Mouse (Mus musculus) limb, embryonic 10.5 days (tissue): ENCODE measurements around the gene Nkain4. TPM values are rescaled to one million over a fixed set of nuclear protein-coding genes. Genes with fewer than 3 reads are reported as not detected.

Experiments used
- DNase-seq: peaks from one replicate; pipeline ENCODE4 v3.0.0-alpha.2; 2017; ENCODE audit warnings: low spot score
- H3K27ac ChIP-seq: fragments of 300-500 bp; sonication (generic); 2 replicates; pipeline ENCODE4 v1.5.1; 2016; ENCODE audit warnings: mild to moderate bottlenecking
- H3K27me3 ChIP-seq: fragments of 300-500 bp; sonication (generic); 2 replicates; pipeline ENCODE4 v1.6.1; 2016; ENCODE audit warnings: low read depth, mild to moderate bottlenecking; ENCODE audit not compliant: poor library complexity, severe bottlenecking
- H3K36me3 ChIP-seq: fragments of 300-500 bp; sonication (generic); 2 replicates; pipeline ENCODE4 v1.6.1; 2016; ENCODE audit warnings: mild to moderate bottlenecking, moderate library complexity
- H3K4me1 ChIP-seq: fragments of 300-500 bp; sonication (generic); 2 replicates; pipeline ENCODE4 v1.6.1; 2016
- H3K4me3 ChIP-seq: fragments of 300-500 bp; sonication (generic); 2 replicates; pipeline ENCODE4 v1.5.1; 2016; ENCODE audit warnings: mild to moderate bottlenecking, moderate library complexity
- H3K9me3 ChIP-seq: fragments of 300-500 bp; sonication (generic); replicated peaks from 2 replicates; pipeline ENCODE4 v1.6.1; 2016; ENCODE audit warnings: mild to moderate bottlenecking
- whole genome bisulfite sequencing: fragments of 180-500 bp; shearing (Covaris S2); methylation state at CpG from one replicate; pipeline ENCODE4 v1.1.7; 2016; 5-methylcytosine and 5-hydroxymethylcytosine counted together
- microRNA-seq: library from miRNA; unstranded; fragments of <30 nt; microRNA quantifications from one replicate; pipeline ENCODE4, GENCODE M21; 2017
- polyA plus RNA-seq: library from polyadenylated mRNA; unstranded; fragments of >200 nt; fragmentation: Nextera tagmentation; extraction: Ambion mirVana; gene quantifications from 2 replicates; pipeline ENCODE4 v1.2.1, GENCODE M21; 2016

Gene Nkain4
- polyA plus RNA-seq, 1 experiment from 2014 or later, result 4.4 TPM

DNA sequence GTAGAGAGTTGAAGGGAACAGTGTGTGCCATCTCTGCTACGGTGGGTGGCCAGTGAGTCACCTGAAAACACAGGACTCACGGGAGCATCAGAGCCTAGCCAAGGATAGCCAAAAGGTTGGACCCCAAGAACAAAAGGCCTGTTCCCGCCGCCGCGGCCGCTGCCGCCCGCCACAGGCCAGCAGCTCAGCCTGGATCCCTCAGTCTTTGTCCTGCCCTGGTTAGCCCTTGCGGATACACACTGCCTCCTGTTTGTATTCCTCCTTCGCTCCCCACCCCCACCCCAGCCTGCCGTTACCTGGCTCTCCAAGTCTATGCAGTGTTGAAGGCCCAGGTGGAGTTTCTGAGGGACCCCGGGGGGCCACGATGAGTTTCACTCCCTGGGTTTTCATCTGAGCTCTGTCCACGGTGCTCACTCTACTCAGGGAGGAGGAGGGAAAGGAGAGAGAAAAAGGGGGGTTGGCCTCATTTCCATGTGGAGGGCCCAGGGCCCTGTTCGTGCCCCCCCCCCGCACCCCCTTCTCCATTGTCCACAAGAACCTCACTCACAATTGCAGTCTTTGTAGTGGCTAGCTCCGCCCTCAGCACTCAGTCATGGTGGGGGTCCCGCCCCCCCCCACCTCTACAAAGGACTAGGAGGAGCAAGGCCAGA, 65.1 kb downstream of the Nkain4 start:
- WGBS, result 11% methylated on average over 19 of the region's 19 CpGs
- no peak overlapping the region for H3K4me3 ChIP-seq
- H3K36me3 ChIP-seq, result no peaks in the 10 kb centered on the region
- H3K9me3 ChIP-seq, result no peaks in the 10 kb centered on the region
- H3K27ac ChIP-seq, result no peak overlapping the region
- H3K4me1 ChIP-seq, result peaks cover 35% of the 10 kb centered on the region
- no peak for DNase-seq
- peaks cover 92% of the 10 kb centered on the region for H3K27me3 ChIP-seq

DNA sequence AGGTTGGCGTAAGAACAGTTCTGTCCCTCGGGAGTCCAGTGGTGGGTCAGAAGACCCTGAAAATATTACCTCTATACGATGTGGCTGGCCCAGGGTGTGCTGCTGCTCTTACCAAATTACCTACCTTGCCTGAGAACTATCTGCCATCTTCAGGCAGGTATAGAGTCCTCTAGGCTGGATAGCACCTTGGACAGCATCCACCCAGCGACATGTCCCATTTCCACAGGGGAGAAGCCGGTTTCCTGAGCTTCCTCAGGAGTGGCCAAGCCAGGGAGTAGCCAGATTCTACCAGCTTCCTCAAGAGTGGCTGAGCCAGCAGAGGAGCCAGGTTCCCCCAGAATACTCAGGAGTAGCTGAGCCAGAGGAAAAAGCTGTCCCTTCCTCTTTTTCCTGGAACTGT, 69.2 kb downstream of the Nkain4 start:
- H3K27me3 ChIP-seq, result peaks cover 51% of the 10 kb centered on the region
- H3K4me1 ChIP-seq, result peaks cover 7% of the 10 kb centered on the region
- H3K4me3 ChIP-seq, result no peak overlapping the region
- H3K27ac ChIP-seq, result no peak overlapping the region
- no peak for DNase-seq
- H3K9me3 ChIP-seq, result no peaks in the 10 kb centered on the region
- no peaks in the 10 kb centered on the region for H3K36me3 ChIP-seq
- WGBS, result 62% methylated on average over 5 of the region's 5 CpGs

Small RNA genes within 50 kb of the gene (microRNA-seq; reads per million reads assigned to microRNA genes)
- gene Mir124a-3, result not detected

Other genes starting within 250 kb of the Nkain4 start
- 33.7 and 40.0 TPM in 2 replicates for gene Dido1, start 244.7 kb downstream of the Nkain4 start, polyA plus RNA-seq
- gene Gid8, start 244.6 kb downstream of the Nkain4 start, polyA plus RNA-seq, result 44.8 and 53.4 TPM in 2 replicates
- 0.38 and 0.73 TPM in 2 replicates for gene Slc17a9, start 229.4 kb downstream of the Nkain4 start, polyA plus RNA-seq
- not detected in 2 replicates for gene Bhlhe23, start 177.8 kb downstream of the Nkain4 start, polyA plus RNA-seq
- gene Ythdf1, start 33.8 kb downstream of the Nkain4 start, polyA plus RNA-seq, result 76.4 and 77.8 TPM in 2 replicates
- not detected in 2 replicates for gene Birc7, start 25.7 kb downstream of the Nkain4 start, polyA plus RNA-seq
- 75.7 and 101 TPM in 2 replicates for gene Arfgap1, start 12.5 kb upstream of the Nkain4 start, polyA plus RNA-seq
- 0.09 and 0.13 TPM in 2 replicates for gene Col20a1, start 31.8 kb upstream of the Nkain4 start, polyA plus RNA-seq
- gene Chrna4, start 88.8 kb upstream of the Nkain4 start, polyA plus RNA-seq, result 0.65 and 1.3 TPM in 2 replicates
- gene Kcnq2, start 180.6 kb upstream of the Nkain4 start, polyA plus RNA-seq, result 0.10 and 0.20 TPM in 2 replicates
- not detected in 2 replicates for gene Eef1a2, start 202.3 kb upstream of the Nkain4 start, polyA plus RNA-seq
- gene Ppdpf, start 232.5 kb upstream of the Nkain4 start, polyA plus RNA-seq, result 394 and 428 TPM in 2 replicates
- not detected in 2 replicates for gene Ptk6, start 248.1 kb upstream of the Nkain4 start, polyA plus RNA-seq